Mouse (Mus musculus) limb, embryonic 10.5 days (tissue): Measurements from ENCODE around the gene Mreg. TPM values are rescaled to one million over a fixed set of nuclear protein-coding genes. Genes with fewer than 3 reads are reported as not detected.

Source experiments
- DNase-seq: peaks from one replicate; pipeline ENCODE4 v3.0.0-alpha.2; 2017; ENCODE audit warnings: low spot score
- H3K27ac ChIP-seq: fragments of 300-500 bp; sonication (generic); 2 replicates; pipeline ENCODE4 v1.5.1; 2016; ENCODE audit warnings: mild to moderate bottlenecking
- H3K27me3 ChIP-seq: fragments of 300-500 bp; sonication (generic); 2 replicates; pipeline ENCODE4 v1.6.1; 2016; ENCODE audit warnings: low read depth, mild to moderate bottlenecking; ENCODE audit not compliant: poor library complexity, severe bottlenecking
- H3K36me3 ChIP-seq: fragments of 300-500 bp; sonication (generic); 2 replicates; pipeline ENCODE4 v1.6.1; 2016; ENCODE audit warnings: mild to moderate bottlenecking, moderate library complexity
- H3K4me1 ChIP-seq: fragments of 300-500 bp; sonication (generic); 2 replicates; pipeline ENCODE4 v1.6.1; 2016
- H3K4me3 ChIP-seq: fragments of 300-500 bp; sonication (generic); 2 replicates; pipeline ENCODE4 v1.5.1; 2016; ENCODE audit warnings: mild to moderate bottlenecking, moderate library complexity
- H3K9me3 ChIP-seq: fragments of 300-500 bp; sonication (generic); replicated peaks from 2 replicates; pipeline ENCODE4 v1.6.1; 2016; ENCODE audit warnings: mild to moderate bottlenecking
- WGBS: fragments of 180-500 bp; shearing (Covaris S2); methylation state at CpG from one replicate; pipeline ENCODE4 v1.1.7; 2016; 5-methylcytosine and 5-hydroxymethylcytosine counted together
- polyA plus RNA-seq: library from polyadenylated mRNA; unstranded; fragments of >200 nt; fragmentation: Nextera tagmentation; extraction: Ambion mirVana; gene quantifications from 2 replicates; pipeline ENCODE4 v1.2.1, GENCODE M21; 2016

Gene Mreg
- polyA plus RNA-seq, 1 experiment from 2014 or later = 4.4 TPM

DNA sequence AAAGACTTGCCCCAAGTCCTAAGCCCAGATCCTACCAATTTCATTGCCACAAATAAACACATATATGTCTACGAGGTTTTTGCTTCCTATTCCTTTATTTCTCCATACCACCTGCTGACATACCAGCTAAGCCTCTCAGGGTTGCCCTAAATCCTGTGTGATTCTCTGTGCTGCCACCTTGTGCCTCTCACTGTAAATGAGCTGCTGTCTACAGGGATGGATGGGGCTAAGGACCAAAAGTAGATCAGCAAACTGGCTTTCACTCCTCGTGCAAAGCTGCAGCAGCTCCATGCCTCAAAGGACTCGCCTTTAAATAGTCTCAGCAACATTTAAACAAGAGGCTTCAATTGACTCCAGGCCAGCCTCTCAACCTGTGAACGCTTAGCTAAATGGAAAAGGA is 7.9 kb upstream of the Mreg start:
- no peaks in the 10 kb centered on the region for H3K9me3 ChIP-seq
- 29% methylated on average over 4 of the region's 4 CpGs for WGBS
- DNase-seq = no peak

DNA sequence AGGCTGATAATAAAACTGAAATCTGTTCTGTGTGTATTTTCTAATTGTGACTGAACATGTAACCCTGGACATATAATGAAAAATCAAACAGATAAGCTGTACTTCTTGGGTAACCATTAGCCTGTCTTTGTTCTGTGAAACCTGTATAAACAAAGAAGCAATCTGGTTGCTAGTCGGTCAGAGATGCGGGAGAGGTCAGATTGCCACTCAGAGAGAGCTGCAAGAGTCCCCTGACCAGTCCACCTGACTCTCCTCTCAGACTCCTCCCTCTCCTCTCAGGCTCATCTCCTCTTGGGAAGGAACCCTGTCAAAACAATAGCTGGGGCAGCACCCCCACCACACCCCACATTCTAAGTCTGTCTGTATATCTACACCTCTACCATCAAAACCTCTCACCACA is 7.0 kb upstream of the Mreg start:
- no peak for DNase-seq
- Histone ChIP-seq H3K27ac (no peak overlapping the region), H3K36me3 (no peaks in the 10 kb centered on the region), H3K4me1 (no peaks in the 10 kb centered on the region; the same call in 1 of the 2 replicates), H3K27me3 (peaks cover 12% of the 10 kb centered on the region), H3K4me3 (no peak overlapping the region), H3K9me3 (no peaks in the 10 kb centered on the region)
- WGBS = 35% methylated on average over 2 of the region's 2 CpGs

More for the DNA sequence above, 7.9 kb upstream of the Mreg start:
- Histone ChIP-seq H3K27ac (no peak overlapping the region), H3K4me3 (no peak overlapping the region), H3K4me1 (0 out of 2 replicates have a peak, but pooled peaks cover under 1% of the 10 kb centered on the region), H3K36me3 (no peaks in the 10 kb centered on the region), H3K27me3 (peaks cover 20% of the 10 kb centered on the region)

DNA sequence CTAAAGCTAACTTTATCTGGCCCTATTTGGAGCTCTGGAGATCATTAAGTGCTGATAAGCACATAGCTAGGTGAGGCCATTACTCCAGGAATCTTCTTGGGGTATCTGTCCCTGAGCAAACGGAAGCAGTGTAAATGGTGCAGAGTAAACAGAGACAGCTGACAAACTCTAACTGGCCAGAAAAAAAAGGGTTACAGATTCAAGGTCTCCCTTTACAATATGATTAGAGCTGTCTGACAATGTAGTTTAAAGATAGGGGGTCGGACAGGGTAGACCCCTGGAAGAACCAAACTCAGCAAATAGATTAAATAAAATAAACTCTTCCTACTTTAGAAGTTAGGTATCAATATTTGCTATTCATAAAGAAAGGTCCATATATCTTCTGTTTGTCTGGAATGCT is 6.5 kb upstream of the Mreg start:
- DNase-seq = no peak
- H3K27me3 ChIP-seq = peaks cover 7% of the 10 kb centered on the region
- 65% methylated on average over 2 of the region's 2 CpGs for WGBS
- H3K27ac ChIP-seq = no peak overlapping the region
- no peak overlapping the region for H3K4me3 ChIP-seq
- no peaks in the 10 kb centered on the region; the same call in 1 of the 2 replicates for H3K4me1 ChIP-seq
- H3K9me3 ChIP-seq = no peaks in the 10 kb centered on the region
- H3K36me3 ChIP-seq = no peaks in the 10 kb centered on the region

DNA sequence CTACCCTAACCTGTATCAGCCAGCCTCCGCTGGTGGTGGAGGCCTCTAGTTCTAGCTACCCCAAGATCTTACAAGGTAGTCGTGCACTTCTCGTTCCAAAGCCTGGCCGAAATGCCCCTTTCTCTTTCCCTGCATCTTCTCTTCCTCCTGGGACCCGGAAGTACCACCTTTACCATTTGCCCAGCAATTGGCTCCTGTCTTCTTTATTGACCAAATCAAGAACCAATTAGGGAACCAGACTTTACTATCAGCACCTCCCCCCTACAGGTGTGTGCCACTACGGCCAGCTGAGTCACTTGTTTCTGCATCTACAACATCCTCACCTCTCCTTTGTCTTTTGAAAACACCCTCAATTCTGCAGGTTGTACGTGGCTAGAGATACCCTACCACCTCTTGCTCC is 4.7 kb upstream of the Mreg start:
- H3K27ac ChIP-seq = no peak overlapping the region
- no peak overlapping the region for H3K4me3 ChIP-seq
- no peaks in the 10 kb centered on the region for H3K36me3 ChIP-seq
- H3K9me3 ChIP-seq = no peaks in the 10 kb centered on the region
- 78% methylated on average over 7 of the region's 7 CpGs for WGBS
- no peak for DNase-seq
- peaks cover 9% of the 10 kb centered on the region for H3K4me1 ChIP-seq
- H3K27me3 ChIP-seq = peaks cover 2% of the 10 kb centered on the region; the same call in 1 of the 2 replicates

DNA sequence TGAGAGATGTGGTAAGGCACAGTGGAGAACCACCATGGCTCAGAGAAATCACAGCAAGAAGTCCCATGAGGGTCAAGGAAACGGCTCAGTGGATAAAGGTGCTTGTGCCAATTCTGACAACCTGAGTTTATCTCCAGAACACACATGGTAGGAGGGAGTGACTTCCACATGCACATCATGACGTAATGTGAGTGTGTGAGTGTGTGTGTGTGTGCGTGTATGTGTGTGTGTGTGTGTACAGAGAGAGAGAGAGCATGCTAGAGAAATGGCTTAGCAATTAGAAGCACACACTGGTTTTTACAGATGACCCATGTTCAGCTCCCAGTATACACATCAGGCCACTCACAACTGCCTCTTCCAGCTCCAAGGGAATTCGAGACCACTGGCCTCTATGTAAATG is 3.1 kb upstream of the Mreg start:
- Histone ChIP-seq H3K9me3 (no peaks in the 10 kb centered on the region), H3K27ac (no peak overlapping the region), H3K4me3 (no peak overlapping the region), H3K27me3 (peaks cover 14% of the 10 kb centered on the region), H3K4me1 (peaks cover 19% of the 10 kb centered on the region), H3K36me3 (no peaks in the 10 kb centered on the region)
- 81% methylated on average over 4 of the region's 4 CpGs for WGBS
- DNase-seq = no peak

DNA sequence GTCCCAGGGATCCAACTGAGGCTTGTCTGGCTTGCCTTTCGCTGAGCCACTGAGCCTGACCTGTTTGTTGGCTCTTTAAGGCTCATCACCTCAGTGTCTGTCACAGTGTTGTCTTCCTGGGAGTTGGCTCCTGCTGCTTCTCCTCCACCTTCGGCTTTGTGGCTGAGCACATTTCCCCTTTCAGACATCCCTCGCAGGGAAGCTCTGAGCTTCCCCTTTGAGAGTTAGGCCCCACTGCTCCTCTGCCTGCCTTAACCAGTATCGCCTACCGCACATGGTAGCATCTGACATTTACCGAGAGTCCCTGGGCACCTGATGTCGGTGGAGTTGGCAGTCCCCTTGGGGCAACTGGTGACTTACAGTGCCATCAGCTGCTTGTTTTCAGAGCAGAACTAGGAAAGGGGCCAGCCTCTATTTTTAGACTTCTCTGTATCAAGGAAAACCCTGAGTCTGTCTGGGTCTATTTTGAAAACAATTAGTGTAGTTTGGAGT is 2.4 kb upstream of the Mreg start:
- no peak overlapping the region for H3K4me3 ChIP-seq
- H3K27ac ChIP-seq = no peak overlapping the region
- DNase-seq = no peak
- 73% methylated on average over 7 of the region's 7 CpGs for WGBS
- H3K27me3 ChIP-seq = peaks cover 14% of the 10 kb centered on the region
- no peaks in the 10 kb centered on the region for H3K9me3 ChIP-seq
- peaks cover 19% of the 10 kb centered on the region for H3K4me1 ChIP-seq
- H3K36me3 ChIP-seq = no peaks in the 10 kb centered on the region

DNA sequence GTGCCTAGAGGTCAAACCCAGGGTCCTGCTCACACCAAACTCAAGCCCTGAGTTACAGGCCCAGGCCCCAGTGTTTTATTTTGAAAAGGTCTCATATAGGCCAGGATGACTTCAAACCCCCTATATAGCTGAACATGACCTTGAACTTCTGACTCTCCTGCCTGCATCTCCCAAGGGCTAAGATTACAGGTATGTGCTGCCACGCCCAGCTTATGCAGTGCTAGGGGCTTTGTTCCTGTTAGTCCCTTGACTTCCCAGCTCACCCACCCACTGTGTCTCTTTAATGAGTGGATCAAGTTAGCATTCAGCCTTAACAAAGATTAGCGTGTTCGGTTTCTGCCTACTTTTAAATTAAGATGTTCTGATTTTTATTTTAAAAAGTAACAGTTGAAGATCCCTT is 1.8 kb upstream of the Mreg start:
- 90% methylated on average over 3 of the region's 3 CpGs for WGBS
- no peak for DNase-seq
- Histone ChIP-seq H3K4me3 (no peak overlapping the region), H3K4me1 (peaks cover 19% of the 10 kb centered on the region), H3K9me3 (no peaks in the 10 kb centered on the region), H3K36me3 (no peaks in the 10 kb centered on the region), H3K27me3 (peaks cover 14% of the 10 kb centered on the region), H3K27ac (no peak overlapping the region)

DNA sequence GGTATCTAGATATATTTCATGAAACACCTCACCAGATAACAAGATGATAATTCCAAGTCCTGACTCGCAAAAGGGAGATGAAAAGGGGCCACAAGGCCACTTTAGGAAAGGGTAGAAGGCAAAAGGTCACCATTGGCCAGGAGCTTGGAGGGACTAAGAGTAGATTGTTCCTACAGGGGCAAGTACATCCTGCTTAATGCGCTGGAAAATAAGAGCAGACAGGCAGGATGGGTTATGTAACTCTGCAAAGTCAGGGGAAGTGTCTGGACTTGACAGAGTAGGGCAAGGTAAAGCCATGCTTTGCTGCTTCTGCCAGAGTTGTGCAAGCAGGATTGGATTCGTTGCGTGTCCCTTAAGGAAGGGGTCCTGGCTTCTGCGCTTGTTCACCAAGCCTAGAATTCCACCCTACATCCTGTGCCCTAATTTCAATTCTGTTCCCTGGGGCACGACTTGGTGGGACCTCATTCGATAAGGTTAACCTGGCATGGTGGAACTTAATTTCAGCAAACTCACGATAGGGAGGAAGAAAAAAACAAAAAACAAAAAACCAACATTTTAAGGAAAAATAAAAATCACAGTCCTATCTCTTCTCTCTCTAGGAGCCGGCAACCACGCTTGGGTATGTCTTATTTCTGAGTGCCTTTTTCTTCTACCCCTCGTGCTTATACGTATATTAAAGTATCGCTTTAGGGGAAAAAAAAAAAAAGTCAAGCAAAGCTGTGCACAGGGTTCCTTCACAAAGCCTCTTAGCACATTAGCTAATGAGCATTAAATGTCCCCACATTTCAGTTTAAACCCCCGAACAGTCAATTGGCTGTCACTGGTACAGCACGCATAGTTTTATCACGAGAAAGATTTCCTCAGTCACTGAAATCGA is 1.1 kb downstream of the Mreg start:
- peaks cover 14% of the 10 kb centered on the region for H3K27me3 ChIP-seq
- WGBS = 28% methylated on average over 17 of the region's 17 CpGs
- H3K27ac ChIP-seq = no peak overlapping the region
- peak overlapping the region; percentile 82 for H3K4me3 ChIP-seq
- H3K36me3 ChIP-seq = no peaks in the 10 kb centered on the region
- H3K9me3 ChIP-seq = no peaks in the 10 kb centered on the region
- H3K4me1 ChIP-seq = peaks cover 19% of the 10 kb centered on the region
- no peak for DNase-seq

DNA sequence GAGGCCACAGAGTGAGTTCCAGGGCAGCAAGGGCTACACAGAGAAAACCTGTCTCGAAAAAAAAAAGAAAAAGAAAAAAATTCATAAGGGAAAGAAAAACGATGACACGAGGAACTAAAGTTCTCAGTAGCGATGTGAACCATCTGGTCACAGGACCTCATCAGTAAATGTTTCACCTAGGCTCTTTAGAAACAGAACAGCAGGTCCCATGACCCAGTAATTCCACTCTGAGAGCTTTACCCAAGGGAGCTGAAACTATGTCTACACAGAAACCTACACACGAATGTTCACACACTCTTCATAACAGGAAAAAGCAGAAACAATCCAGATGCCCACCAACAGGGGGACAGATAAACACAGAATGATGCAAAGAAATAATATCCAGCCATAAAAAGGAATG is 4.0 kb downstream of the Mreg start:
- no peak for DNase-seq
- Histone ChIP-seq H3K36me3 (no peaks in the 10 kb centered on the region), H3K4me1 (peaks cover 19% of the 10 kb centered on the region), H3K9me3 (no peaks in the 10 kb centered on the region), H3K27ac (no peak overlapping the region), H3K4me3 (no peak overlapping the region), H3K27me3 (peaks cover 14% of the 10 kb centered on the region)
- WGBS = 92% methylated on average over 5 of the region's 5 CpGs

DNA sequence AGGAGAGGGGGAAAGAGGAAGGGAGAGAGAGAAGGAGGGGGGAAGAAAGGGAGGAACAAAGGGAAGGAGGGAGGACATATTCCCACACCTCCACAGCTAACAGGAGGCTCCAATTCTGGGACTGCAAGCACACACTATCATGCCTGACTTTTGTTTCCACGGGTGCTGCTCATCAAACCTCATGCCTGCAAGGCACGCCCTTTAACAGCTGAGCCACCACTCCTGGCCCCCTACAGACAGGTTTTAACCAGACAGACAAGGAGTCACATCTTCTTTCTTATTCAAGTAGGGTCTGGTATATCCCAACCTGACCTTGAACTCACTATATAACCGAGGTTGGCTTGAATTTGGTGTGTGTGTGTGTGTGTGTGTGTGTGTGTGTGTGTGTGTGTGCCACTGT is 7.0 kb downstream of the Mreg start:
- Histone ChIP-seq H3K4me3 (no peak overlapping the region), H3K27me3 (no peaks in the 10 kb centered on the region), H3K9me3 (no peaks in the 10 kb centered on the region), H3K27ac (no peak overlapping the region), H3K36me3 (no peaks in the 10 kb centered on the region), H3K4me1 (no peaks in the 10 kb centered on the region)
- no peak for DNase-seq
- 67% methylated on average over 3 of the region's 3 CpGs for WGBS

DNA sequence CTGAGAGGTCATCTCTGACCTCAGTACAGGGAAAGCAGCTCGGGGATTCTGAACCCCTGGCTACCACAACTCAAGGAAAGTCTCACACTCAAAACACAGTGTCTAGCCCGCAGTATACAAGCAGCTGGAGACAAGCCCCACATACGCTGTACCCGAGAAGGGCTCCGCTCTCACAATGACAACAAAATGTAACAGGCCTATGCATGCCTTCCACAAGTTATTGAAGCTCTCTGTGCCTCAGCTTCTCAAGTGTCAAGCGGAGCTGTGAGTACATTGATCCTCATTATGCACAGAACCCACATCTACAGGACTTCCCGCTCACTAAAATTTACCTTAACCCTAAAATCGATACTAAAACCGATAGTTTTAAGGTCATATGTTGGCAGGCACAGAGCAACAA is 8.9 kb downstream of the Mreg start:
- no peak overlapping the region for H3K27ac ChIP-seq
- H3K27me3 ChIP-seq = no peaks in the 10 kb centered on the region
- DNase-seq = no peak
- 87% methylated on average over 9 of the region's 9 CpGs for WGBS
- no peak overlapping the region for H3K4me3 ChIP-seq
- H3K4me1 ChIP-seq = peaks cover 7% of the 10 kb centered on the region
- H3K36me3 ChIP-seq = no peaks in the 10 kb centered on the region
- H3K9me3 ChIP-seq = no peaks in the 10 kb centered on the region

DNA sequence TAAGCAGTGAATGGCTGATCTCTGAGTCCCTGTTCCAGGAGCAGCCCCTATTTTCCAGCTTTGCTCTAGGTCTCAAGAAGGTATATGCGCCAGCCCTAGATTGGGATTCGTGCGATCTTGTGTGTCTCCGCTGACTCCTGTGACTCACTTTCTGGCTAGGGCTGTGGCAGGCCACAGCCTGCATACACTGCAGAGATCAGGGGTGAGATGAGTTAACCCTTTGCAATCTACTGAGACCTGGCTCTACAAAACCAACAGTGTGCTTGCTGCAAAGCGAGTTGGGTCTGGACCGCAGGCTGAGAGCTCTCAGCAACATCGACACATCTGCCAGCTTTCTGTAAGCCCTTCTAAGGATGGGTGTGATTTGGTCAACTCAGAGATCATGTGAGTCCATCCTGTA is 9.4 kb downstream of the Mreg start:
- peak overlapping the region; percentile 28; the same call in 1 of the 2 replicates for H3K27ac ChIP-seq

DNA sequence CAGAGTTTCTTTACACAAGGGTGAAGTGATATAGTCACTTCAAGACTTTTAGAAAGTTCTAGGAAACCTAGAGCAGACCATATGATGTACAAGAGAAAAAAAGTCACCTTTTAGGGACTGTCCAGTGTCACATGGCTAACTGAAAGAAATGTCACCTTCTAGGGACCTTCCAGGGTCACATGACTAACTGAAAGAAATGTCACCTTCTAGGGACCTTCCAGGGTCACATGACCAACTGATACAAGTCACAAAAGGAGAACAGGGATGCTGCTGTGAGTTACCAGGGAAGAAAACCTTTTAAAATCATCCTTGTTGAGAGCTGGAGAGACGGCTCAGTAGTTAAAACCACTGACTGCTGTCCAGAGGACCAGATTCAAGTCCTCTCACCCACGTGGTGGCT is 10.0 kb downstream of the Mreg start:
- H3K27me3 ChIP-seq = no peaks in the 10 kb centered on the region
- no peak overlapping the region for H3K27ac ChIP-seq
- no peak overlapping the region for H3K4me3 ChIP-seq
- peaks cover 15% of the 10 kb centered on the region for H3K4me1 ChIP-seq
- no peaks in the 10 kb centered on the region for H3K36me3 ChIP-seq
- 80% methylated on average over 2 of the region's 2 CpGs for WGBS
- H3K9me3 ChIP-seq = no peaks in the 10 kb centered on the region
- no peak for DNase-seq

More for the DNA sequence above, 9.4 kb downstream of the Mreg start:
- no peaks in the 10 kb centered on the region for H3K9me3 ChIP-seq
- WGBS = 91% methylated on average over 7 of the region's 7 CpGs
- no peaks in the 10 kb centered on the region for H3K36me3 ChIP-seq
- no peak for DNase-seq
- H3K4me3 ChIP-seq = no peak overlapping the region
- no peaks in the 10 kb centered on the region for H3K27me3 ChIP-seq
- peaks cover 12% of the 10 kb centered on the region for H3K4me1 ChIP-seq
